Mouse (Mus musculus): ENCODE results near the gene Isoc2a. TPM values are rescaled to one million over a fixed set of nuclear protein-coding genes. Genes with fewer than 3 reads are reported as not detected.

Gene Isoc2a
- polyA plus RNA-seq, 1 experiment = 21.3 TPM

GRCm38 (mm10) chr7:4943223-4943815 lies 66.4 kb downstream of the Isoc2a start:
- H3K27ac ChIP-seq (ENCODE audit: control insufficient read depth, insufficient read depth, low read depth, low read length, poor library complexity) = no peak overlapping the region
- WGBS = 5% methylated on average over 15 of the region's 15 CpGs
- peak; percentile 96 for TF ChIP-seq CTCF (IDR thresholded peaks at IDR 0.05; ENCODE audit: control insufficient read depth, insufficient read depth, low read length)
- no peak for TF ChIP-seq POLR2A (IDR thresholded peaks at IDR 0.05; ENCODE audit: borderline replicate concordance, control insufficient read depth, low read depth, low read length)
- H3K4me1 ChIP-seq (ENCODE audit: control insufficient read depth, insufficient read depth, low read length) = no peaks in the 10 kb centered on the region; the same call in 1 of the 2 replicates
- peak overlapping the region; percentile 24 for H3K4me3 ChIP-seq (replicated peaks; ENCODE audit: control insufficient read depth, low read depth, low read length)

Other genes starting within 250 kb of the Isoc2a start
- gene Tmem86b, start 245.7 kb upstream of the Isoc2a start, polyA plus RNA-seq (2011; ENCODE audit: insufficient read depth, insufficient read length, low replicate concordance, missing spikeins) = 36.2 and 42.5 TPM in 2 replicates
- 53.3 and 89.0 TPM in 2 replicates for gene Ppp6r1, start 218.1 kb upstream of the Isoc2a start, polyA plus RNA-seq (2011; ENCODE audit: insufficient read depth, insufficient read length, low replicate concordance, missing spikeins)
- gene Hspbp1, start 192.1 kb upstream of the Isoc2a start, polyA plus RNA-seq (2011; ENCODE audit: insufficient read depth, insufficient read length, low replicate concordance, missing spikeins) = 11.7 and 19.8 TPM in 2 replicates
- gene Brsk1, start 186.5 kb upstream of the Isoc2a start, polyA plus RNA-seq (2011; ENCODE audit: insufficient read depth, insufficient read length, low replicate concordance, missing spikeins) = 3.7 TPM in 1 of 2 replicates, not detected in the other
- 5.1 and 7.2 TPM in 2 replicates for gene Tmem150b, start 151.9 kb upstream of the Isoc2a start, polyA plus RNA-seq (2011; ENCODE audit: insufficient read depth, insufficient read length, low replicate concordance, missing spikeins)
- 98.4 and 144 TPM in 2 replicates for gene Kmt5c, start 137.0 kb upstream of the Isoc2a start, polyA plus RNA-seq (2011; ENCODE audit: insufficient read depth, insufficient read length, low replicate concordance, missing spikeins)
- 169 and 179 TPM in 2 replicates for gene Cox6b2, start 124.1 kb upstream of the Isoc2a start, polyA plus RNA-seq (2011; ENCODE audit: insufficient read depth, insufficient read length, low replicate concordance, missing spikeins)
- not detected in 2 replicates for gene Fam71e2, start 105.9 kb upstream of the Isoc2a start, polyA plus RNA-seq (2011; ENCODE audit: insufficient read depth, insufficient read length, low replicate concordance, missing spikeins)
- gene Il11, start 94.3 kb upstream of the Isoc2a start, polyA plus RNA-seq (2011; ENCODE audit: insufficient read depth, insufficient read length, low replicate concordance, missing spikeins) = not detected in 2 replicates
- gene Tmem190, start 94.2 kb upstream of the Isoc2a start, polyA plus RNA-seq (2011; ENCODE audit: insufficient read depth, insufficient read length, low replicate concordance, missing spikeins) = not detected in 2 replicates
- gene Tmem238, start 87.5 kb upstream of the Isoc2a start, polyA plus RNA-seq (2011; ENCODE audit: insufficient read depth, insufficient read length, low replicate concordance, missing spikeins) = 3.9 and 12.0 TPM in 2 replicates
- 441 and 887 TPM in 2 replicates for gene Rpl28, start 84.3 kb upstream of the Isoc2a start, polyA plus RNA-seq (2011; ENCODE audit: insufficient read depth, insufficient read length, low replicate concordance, missing spikeins)
- 367 and 488 TPM in 2 replicates for gene Ube2s, start 64.6 kb upstream of the Isoc2a start, polyA plus RNA-seq (2011; ENCODE audit: insufficient read depth, insufficient read length, low replicate concordance, missing spikeins)
- gene Shisa7, start 32.5 kb upstream of the Isoc2a start, polyA plus RNA-seq (2011; ENCODE audit: insufficient read depth, insufficient read length, low replicate concordance, missing spikeins) = 0.25 and 0.67 TPM in 2 replicates
- 3.9 and 12.4 TPM in 2 replicates for gene Isoc2b, start 6.9 kb upstream of the Isoc2a start, polyA plus RNA-seq (2011; ENCODE audit: insufficient read depth, insufficient read length, low replicate concordance, missing spikeins)
- not detected in 2 replicates for gene Gm36210, start 29.4 kb downstream of the Isoc2a start, polyA plus RNA-seq (2011; ENCODE audit: insufficient read depth, insufficient read length, low replicate concordance, missing spikeins)
- 7.6 and 10.6 TPM in 2 replicates for gene Zfp628, start 38.1 kb downstream of the Isoc2a start, polyA plus RNA-seq (2011; ENCODE audit: insufficient read depth, insufficient read length, low replicate concordance, missing spikeins)
- gene Nat14, start 44.9 kb downstream of the Isoc2a start, polyA plus RNA-seq (2011; ENCODE audit: insufficient read depth, insufficient read length, low replicate concordance, missing spikeins) = 1.4 and 2.8 TPM in 2 replicates
- gene Ssc5d, start 48.6 kb downstream of the Isoc2a start, polyA plus RNA-seq (2011; ENCODE audit: insufficient read depth, insufficient read length, low replicate concordance, missing spikeins) = 0.70 and 1.5 TPM in 2 replicates
- not detected in 2 replicates for gene Sbk2, start 87.3 kb downstream of the Isoc2a start, polyA plus RNA-seq (2011; ENCODE audit: insufficient read depth, insufficient read length, low replicate concordance, missing spikeins)
- not detected in 2 replicates for gene Sbk3, start 94.0 kb downstream of the Isoc2a start, polyA plus RNA-seq (2011; ENCODE audit: insufficient read depth, insufficient read length, low replicate concordance, missing spikeins)
- gene Zfp579, start 119.0 kb downstream of the Isoc2a start, polyA plus RNA-seq (2011; ENCODE audit: insufficient read depth, insufficient read length, low replicate concordance, missing spikeins) = 13.5 and 44.8 TPM in 2 replicates
- 12.6 and 15.8 TPM in 2 replicates for gene Zfp524, start 137.3 kb downstream of the Isoc2a start, polyA plus RNA-seq (2011; ENCODE audit: insufficient read depth, insufficient read length, low replicate concordance, missing spikeins)
- gene Fiz1, start 137.5 kb downstream of the Isoc2a start, polyA plus RNA-seq (2011; ENCODE audit: insufficient read depth, insufficient read length, low replicate concordance, missing spikeins) = 10.9 and 18.9 TPM in 2 replicates
- gene Gm44973, start 138.3 kb downstream of the Isoc2a start, polyA plus RNA-seq (2011; ENCODE audit: insufficient read depth, insufficient read length, low replicate concordance, missing spikeins) = not detected in 2 replicates
- 23.9 and 30.4 TPM in 2 replicates for gene Zfp865, start 143.2 kb downstream of the Isoc2a start, polyA plus RNA-seq (2011; ENCODE audit: insufficient read depth, insufficient read length, low replicate concordance, missing spikeins)
- not detected in 2 replicates for gene Ccdc106, start 143.4 kb downstream of the Isoc2a start, polyA plus RNA-seq (2011; ENCODE audit: insufficient read depth, insufficient read length, low replicate concordance, missing spikeins)
- 1.5 TPM in 1 of 2 replicates, not detected in the other for gene 4632433K11Rik, start 157.0 kb downstream of the Isoc2a start, polyA plus RNA-seq (2011; ENCODE audit: insufficient read depth, insufficient read length, low replicate concordance, missing spikeins)
- 0.90 and 2.3 TPM in 2 replicates for gene Zfp784, start 161.3 kb downstream of the Isoc2a start, polyA plus RNA-seq (2011; ENCODE audit: insufficient read depth, insufficient read length, low replicate concordance, missing spikeins)
- 2.7 and 4.6 TPM in 2 replicates for gene Zfp580, start 174.4 kb downstream of the Isoc2a start, polyA plus RNA-seq (2011; ENCODE audit: insufficient read depth, insufficient read length, low replicate concordance, missing spikeins)
- 177 and 222 TPM in 2 replicates for gene U2af2, start 185.0 kb downstream of the Isoc2a start, polyA plus RNA-seq (2011; ENCODE audit: insufficient read depth, insufficient read length, low replicate concordance, missing spikeins)
- gene Epn1, start 203.1 kb downstream of the Isoc2a start, polyA plus RNA-seq (2011; ENCODE audit: insufficient read depth, insufficient read length, low replicate concordance, missing spikeins) = 109 and 135 TPM in 2 replicates
- gene Rfpl4, start 239.8 kb downstream of the Isoc2a start, polyA plus RNA-seq (2011; ENCODE audit: insufficient read depth, insufficient read length, low replicate concordance, missing spikeins) = not detected in 2 replicates
- not detected in 2 replicates for gene Rasl2-9, start 248.8 kb downstream of the Isoc2a start, polyA plus RNA-seq (2011; ENCODE audit: insufficient read depth, insufficient read length, low replicate concordance, missing spikeins)

Measured in bone marrow, adult 2 months (tissue).